Mouse (Mus musculus): ENCODE results near the gene Ccdc40. TPM values are rescaled to one million over a fixed set of nuclear protein-coding genes. Genes with fewer than 3 reads are reported as not detected.

Ccdc40 gene
- total RNA-seq, 2 experiments from 2014 or later: 3.3 to 5.1 TPM

- DNase-seq (ENCODE audit: low spot score in 2 of 2): no peak
Observed at GRCm38 (mm10) chr11:119207986-119208385, 20.4 kb upstream of the Ccdc40 start.

GRCm38 (mm10) chr11:119208870-119209370 is 19.5 kb upstream of the Ccdc40 start:
- no peak for DNase-seq (ENCODE audit: low spot score in 2 of 2)

DNA sequence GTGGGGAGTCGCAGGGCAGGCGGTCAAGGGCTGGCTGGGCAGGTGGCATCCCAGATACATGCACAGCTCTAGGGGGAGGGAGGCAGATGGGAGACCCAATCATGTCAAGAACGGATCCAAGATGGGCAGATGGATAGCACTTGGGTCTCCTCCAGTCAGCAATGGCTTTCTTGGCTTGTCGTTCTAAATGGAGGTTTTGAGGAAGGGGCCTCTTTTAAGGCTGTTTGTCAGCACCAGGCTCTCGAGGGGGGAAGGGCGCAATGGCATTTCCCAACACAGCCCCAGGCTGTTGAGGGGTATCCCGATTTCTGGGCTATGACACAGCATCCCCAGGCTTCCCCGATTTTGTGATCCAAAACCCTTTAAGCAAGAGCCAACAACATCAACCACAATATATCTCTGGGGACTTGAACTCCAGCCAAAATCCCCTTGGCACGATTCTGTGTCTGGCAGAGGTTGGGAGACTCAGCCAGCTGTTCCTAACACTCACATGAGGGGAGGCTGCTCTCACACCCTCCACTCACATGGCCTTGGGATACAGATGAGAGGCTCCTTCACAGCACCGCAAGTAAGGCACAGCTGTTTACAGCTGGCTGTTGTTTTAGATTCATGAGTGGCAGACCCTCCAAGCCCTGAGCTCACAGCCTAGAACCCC is 18.9 kb upstream of the Ccdc40 start:
- peak; percentile 71 to 80 for DNase-seq (ENCODE audit: low spot score in 2 of 2)

- peak; percentile 69 to 85 for DNase-seq (ENCODE audit: low spot score in 2 of 2)
Observed at GRCm38 (mm10) chr11:119210321-119211100, 17.9 kb upstream of the Ccdc40 start.

DNA sequence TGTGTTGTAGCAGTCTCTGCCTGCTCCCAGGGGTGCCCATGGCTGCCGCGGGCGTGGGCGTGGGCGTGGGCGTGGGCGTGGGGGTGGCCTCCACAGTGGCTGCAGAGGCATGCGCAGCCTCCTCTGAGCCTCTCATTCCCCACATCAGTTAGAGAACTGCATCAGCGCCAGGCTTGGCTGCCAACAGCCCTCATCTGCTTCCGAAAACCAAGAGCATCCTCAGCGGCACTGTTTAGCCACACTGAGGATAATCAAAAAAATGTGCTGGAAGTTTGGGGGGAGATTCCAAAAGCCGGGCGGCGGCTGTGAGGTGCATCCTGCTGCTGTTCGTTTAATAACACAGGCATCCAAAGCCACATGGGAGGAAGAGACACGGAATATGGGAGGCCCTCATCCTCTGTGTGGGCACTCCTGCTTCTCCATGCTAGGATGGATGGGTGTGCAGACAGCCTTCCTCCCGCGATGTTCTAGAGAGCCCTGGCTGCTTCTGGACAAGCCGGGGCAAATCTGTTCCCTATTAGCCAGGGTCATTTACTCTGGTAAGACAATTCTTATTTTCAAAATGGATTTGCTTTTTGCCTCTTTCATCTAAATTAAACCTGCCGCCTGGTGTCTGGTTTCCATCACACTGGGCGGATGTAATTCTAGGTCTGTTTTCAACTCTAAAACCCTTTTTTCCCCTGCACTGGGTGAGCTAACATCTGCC is 16.6 kb upstream of the Ccdc40 start:
- DNase-seq (ENCODE audit: low spot score in 2 of 2): no peak

DNA sequence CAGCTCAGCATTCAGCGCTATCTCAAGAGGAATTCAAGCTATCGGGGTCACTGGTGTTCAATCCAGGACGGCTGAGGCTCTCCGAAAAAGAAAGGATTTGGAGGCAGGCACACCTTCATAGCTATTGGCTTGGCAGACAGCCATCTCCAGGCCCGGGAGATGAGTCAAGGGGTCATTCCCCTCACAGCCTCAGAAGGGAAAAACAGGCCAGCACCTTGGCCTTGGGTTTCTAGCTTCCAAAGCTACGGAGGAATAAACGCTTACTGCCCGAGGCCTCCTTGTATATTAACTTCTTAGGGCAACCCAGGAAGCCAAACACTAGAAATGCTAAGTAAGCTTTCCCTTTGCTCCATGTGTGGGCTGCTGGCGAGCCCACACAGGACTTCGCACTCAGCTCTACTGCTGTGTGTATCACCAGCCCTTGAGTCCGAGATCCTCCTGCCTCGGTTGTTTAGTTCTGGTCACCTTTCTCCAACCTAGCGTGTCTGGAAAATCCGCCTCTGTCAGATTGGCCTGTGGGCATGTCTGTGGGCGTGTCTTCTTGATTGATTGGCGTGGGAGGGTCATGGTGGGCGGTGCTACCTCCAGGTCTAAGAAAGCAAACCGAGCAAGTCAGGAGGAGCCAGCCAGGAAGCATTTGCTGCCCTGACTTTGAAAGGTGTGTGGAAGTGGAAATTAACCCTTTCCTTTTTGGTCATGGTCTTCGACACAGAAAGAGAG is 15.0 kb upstream of the Ccdc40 start:
- no peak for DNase-seq (ENCODE audit: low spot score in 2 of 2)

- DNase-seq (ENCODE audit: low spot score in 2 of 2): peak in 1 of 2 experiments; percentile 49
Observed at GRCm38 (mm10) chr11:119215038-119215904, 13.1 kb upstream of the Ccdc40 start.

GRCm38 (mm10) chr11:119215905-119216507 is 12.4 kb upstream of the Ccdc40 start:
- DNase-seq (ENCODE audit: low spot score in 2 of 2): no peak

DNA sequence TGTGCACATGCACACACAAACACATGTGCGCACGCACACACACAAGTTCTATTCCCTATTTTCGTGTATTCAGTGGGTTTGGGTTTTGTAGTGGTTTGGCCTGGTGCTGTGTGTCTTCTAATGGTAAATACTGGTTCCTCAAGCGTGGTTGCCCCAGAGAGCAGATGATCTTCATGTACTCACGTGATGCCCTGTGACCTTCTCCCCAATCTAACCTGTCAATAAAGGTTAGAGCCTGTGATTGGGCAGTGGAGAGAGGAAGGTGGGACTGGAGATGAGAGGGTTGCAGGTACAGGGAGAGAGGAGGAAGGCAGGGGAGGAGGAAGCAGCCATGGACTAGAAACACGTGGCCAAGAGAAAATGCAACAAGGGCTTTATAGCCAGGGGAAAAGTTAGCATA is 10.5 kb upstream of the Ccdc40 start:
- DNase-seq (ENCODE audit: low spot score in 2 of 2): no peak

DNA sequence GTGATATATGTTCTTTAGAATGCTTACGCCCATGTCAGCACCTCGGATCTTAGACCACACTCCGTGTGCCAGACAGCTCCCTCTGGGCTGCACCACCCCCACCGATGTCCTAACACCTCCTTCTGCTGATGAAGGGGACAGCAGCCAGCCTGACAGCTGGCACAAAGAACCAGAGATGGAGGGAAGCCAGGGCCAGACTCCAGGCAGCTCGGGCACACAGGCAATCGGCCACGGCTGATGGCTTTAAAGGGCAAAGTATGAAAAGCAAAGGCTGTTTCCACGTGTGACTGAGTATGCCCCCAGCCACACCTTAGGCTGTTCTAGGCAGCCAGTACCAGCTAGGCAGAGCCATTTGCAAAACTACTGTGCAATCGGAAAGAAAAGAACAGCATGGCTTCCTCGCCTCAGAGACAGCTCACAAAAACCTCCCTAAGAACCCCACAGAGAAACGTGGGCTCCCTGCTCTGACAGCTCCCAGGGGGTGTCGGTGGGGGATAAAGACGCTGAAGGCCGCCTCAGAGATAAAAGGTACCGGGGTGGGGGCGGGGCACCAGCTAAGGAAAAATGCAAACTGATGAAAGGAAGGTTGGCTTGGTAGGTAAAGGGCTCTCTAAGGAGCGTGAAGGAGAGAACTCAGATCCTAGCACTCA is 8.4 kb upstream of the Ccdc40 start:
- DNase-seq (ENCODE audit: low spot score in 2 of 2): peak; percentile 76 to 86

GRCm38 (mm10) chr11:119221812-119222510 is 6.4 kb upstream of the Ccdc40 start:
- no peak for DNase-seq (ENCODE audit: low spot score in 2 of 2)

GRCm38 (mm10) chr11:119223124-119223890 is 5.1 kb upstream of the Ccdc40 start:
- peak in 1 of 2 experiments; percentile 66 for DNase-seq (ENCODE audit: low spot score in 2 of 2)

DNA sequence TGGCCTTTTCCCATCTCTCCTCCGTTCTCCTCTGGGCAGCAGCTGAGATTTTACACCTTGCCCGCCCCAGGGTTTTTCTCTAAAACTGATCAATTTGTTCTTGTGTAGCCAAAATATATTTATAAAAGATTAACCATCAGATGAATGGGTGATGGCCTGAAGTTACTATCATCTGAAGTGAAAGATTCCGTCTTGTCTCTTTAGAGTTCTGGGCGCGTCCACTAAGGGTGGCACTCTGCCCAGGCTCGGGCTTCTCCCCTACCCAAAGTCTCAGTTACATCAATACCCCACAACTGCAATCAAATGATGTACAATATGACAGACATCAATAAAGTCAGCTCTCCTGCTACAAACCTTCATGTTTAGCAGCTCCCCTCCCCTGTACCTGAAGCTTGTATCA is 3.4 kb upstream of the Ccdc40 start:
- no peak for DNase-seq (ENCODE audit: low spot score in 2 of 2)

DNA sequence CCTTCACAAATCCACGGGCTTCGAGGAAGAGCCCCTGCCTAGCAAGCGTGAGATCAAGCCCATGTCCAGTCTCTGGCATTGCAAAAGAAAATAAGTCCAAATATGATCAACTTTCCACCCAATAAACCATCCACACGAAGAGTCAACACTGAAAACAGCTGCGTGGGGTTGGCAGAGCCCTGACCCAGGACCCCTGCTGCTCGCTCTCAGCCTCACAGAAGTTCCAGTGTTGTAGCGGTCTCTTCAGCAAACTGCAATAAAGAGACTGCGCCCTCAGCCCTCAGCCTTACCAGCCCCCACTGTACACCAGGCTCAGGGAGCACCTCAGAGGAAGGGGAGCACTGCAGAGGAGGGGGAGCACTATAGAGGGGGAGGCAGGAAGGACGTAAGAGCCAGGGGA is 2.7 kb upstream of the Ccdc40 start:
- DNase-seq (ENCODE audit: low spot score in 2 of 2): no peak

DNA sequence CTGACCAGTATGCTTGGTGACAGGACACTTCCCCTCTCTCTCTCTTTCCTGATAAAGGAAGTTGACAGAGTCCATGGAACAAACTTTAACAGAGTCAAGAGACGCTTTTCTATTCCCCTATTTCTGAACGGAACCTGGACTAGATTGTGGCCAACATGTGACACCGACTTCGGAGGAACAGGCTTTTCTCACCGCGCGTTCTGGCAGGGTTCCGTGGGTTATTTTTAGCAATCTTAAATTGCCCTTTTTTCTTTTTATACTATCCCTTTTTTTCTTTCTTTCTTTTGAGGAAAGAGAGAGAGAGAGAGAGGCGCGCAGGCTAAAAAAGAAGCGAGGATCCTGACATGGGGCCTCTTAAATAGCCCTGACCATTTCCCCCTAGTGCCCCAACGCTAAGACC is 781 bp upstream of the Ccdc40 start:
- DNase-seq (ENCODE audit: low spot score in 2 of 2): no peak

GRCm38 (mm10) chr11:119228846-119229626 is 664 bp downstream of the Ccdc40 start:
- DNase-seq (ENCODE audit: low spot score in 2 of 2): peak; percentile 66 to 73

DNA sequence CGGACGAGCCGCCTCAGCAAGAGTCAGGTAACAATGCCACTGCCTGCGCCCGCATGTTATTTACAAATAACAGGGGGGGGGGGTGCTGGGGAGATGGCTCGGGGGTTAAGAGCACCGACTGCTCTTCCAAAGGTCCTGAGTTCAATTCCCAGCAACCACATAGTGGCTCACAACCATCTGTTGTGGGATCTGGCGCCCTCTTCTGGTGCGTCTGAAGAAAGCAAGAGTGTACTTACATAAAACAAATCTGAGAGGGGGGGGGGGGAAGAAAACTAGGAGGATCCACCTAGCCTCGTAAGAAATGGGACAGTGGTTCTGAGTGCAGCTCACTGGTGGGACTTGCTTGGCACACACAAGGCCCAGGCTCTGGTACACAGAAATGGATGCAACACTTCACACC is 6.4 kb downstream of the Ccdc40 start:
- DNase-seq (ENCODE audit: low spot score in 2 of 2): no peak
